Mouse (Mus musculus) forebrain, embryonic 12.5 days (tissue): ENCODE data around the gene Lnx2. TPM values are rescaled to one million over a fixed set of nuclear protein-coding genes. Genes with fewer than 3 reads are reported as not detected.
A peak's percentile ranks its signal among the peaks of the same experiment; 100 is the strongest.

Experiments used
- ATAC-seq: fragments of 200-750 bp; cut with Nextera tagmentation; 2 replicates; pipeline ENCODE4 v1.8.0; 2017; ENCODE audit warnings: moderate TSS enrichment; ENCODE audit not compliant: low FRiP score
- H3K27ac ChIP-seq: fragments of 300-500 bp; sonication (generic); 2 replicates; pipeline ENCODE4 v1.5.1; 2016; ENCODE audit warnings: mild to moderate bottlenecking
- H3K27me3 ChIP-seq: fragments of 300-500 bp; sonication (generic); 2 replicates; pipeline ENCODE4 v1.6.1; 2016; ENCODE audit warnings: mild to moderate bottlenecking
- H3K36me3 ChIP-seq: fragments of 300-500 bp; sonication (generic); replicated peaks from 2 replicates; pipeline ENCODE4 v1.6.1; 2016; ENCODE audit warnings: mild to moderate bottlenecking
- H3K4me1 ChIP-seq: fragments of 300-500 bp; sonication (generic); 2 replicates; pipeline ENCODE4 v1.6.1; 2016
- H3K4me2 ChIP-seq: fragments of 300-500 bp; sonication (generic); 2 replicates; pipeline ENCODE4 v1.6.1; 2016; ENCODE audit warnings: mild to moderate bottlenecking, moderate library complexity
- H3K4me3 ChIP-seq: fragments of 300-500 bp; sonication (generic); replicated peaks from 2 replicates; pipeline ENCODE4 v1.5.1; 2016; ENCODE audit warnings: mild to moderate bottlenecking
- H3K9ac ChIP-seq: fragments of 300-500 bp; sonication (generic); 2 replicates; pipeline ENCODE4 v1.6.1; 2016; ENCODE audit warnings: mild to moderate bottlenecking
- H3K9me3 ChIP-seq: fragments of 300-500 bp; sonication (generic); 2 replicates; pipeline ENCODE4 v1.6.1; 2016
- WGBS: fragments of 180-500 bp; shearing (Covaris S2); methylation state at CpG from one replicate; pipeline ENCODE4 v1.1.7; 2016; 5-methylcytosine and 5-hydroxymethylcytosine counted together
- polyA plus RNA-seq: library from polyadenylated mRNA; unstranded; fragments of >200 nt; fragmentation: Nextera tagmentation; extraction: Ambion mirVana; gene quantifications from 2 replicates; pipeline ENCODE4 v1.2.1, GENCODE M21; 2016

The Lnx2 gene
- polyA plus RNA-seq, 1 experiment from 2014 or later = 7.4 TPM

GRCm38 (mm10) chr5:147056712-147057290 is 19.6 kb downstream of the Lnx2 start:
- no peak for ATAC-seq
- 87% methylated on average over 10 of the region's 10 CpGs for WGBS
- Histone ChIP-seq H3K4me3 (no peak overlapping the region), H3K27ac (no peak overlapping the region), H3K36me3 (no peaks in the 10 kb centered on the region), H3K9ac (no peak overlapping the region), H3K9me3 (no peaks in the 10 kb centered on the region), H3K4me1 (peaks cover 7% of the 10 kb centered on the region; the same call in 1 of the 2 replicates), H3K27me3 (no peaks in the 10 kb centered on the region), H3K4me2 (no peak overlapping the region)

- Histone ChIP-seq H3K4me1 (peaks cover 14% of the 10 kb centered on the region), H3K9ac (no peak overlapping the region), H3K27me3 (no peaks in the 10 kb centered on the region), H3K9me3 (no peaks in the 10 kb centered on the region), H3K4me3 (no peak overlapping the region), H3K27ac (no peak overlapping the region), H3K4me2 (no peak overlapping the region), H3K36me3 (no peaks in the 10 kb centered on the region)
- no peak for ATAC-seq
- WGBS = 90% methylated on average over 6 of the region's 6 CpGs
These were observed 20.7 kb downstream of the Lnx2 start for GRCm38 (mm10) chr5:147055572-147056245.

- Histone ChIP-seq H3K27me3 (no peaks in the 10 kb centered on the region), H3K9me3 (no peaks in the 10 kb centered on the region), H3K9ac (no peak overlapping the region), H3K4me3 (no peak overlapping the region), H3K36me3 (no peaks in the 10 kb centered on the region), H3K27ac (no peak overlapping the region), H3K4me1 (peaks cover 14% of the 10 kb centered on the region), H3K4me2 (no peak overlapping the region)
- ATAC-seq = no peak
- WGBS = 84% methylated on average over 2 of the region's 2 CpGs
These were observed 21.6 kb downstream of the Lnx2 start for GRCm38 (mm10) chr5:147054747-147055270.

- H3K4me3 ChIP-seq = no peak overlapping the region
- ATAC-seq = no peak
- no peak overlapping the region for H3K9ac ChIP-seq
- no peaks in the 10 kb centered on the region for H3K27me3 ChIP-seq
- peaks cover 14% of the 10 kb centered on the region for H3K4me1 ChIP-seq
- no peaks in the 10 kb centered on the region for H3K9me3 ChIP-seq
- H3K36me3 ChIP-seq = no peaks in the 10 kb centered on the region
- H3K27ac ChIP-seq = no peak overlapping the region
- H3K4me2 ChIP-seq = no peak overlapping the region
- WGBS = 85% methylated on average over 6 of the region's 6 CpGs
These were observed 22.1 kb downstream of the Lnx2 start for GRCm38 (mm10) chr5:147054328-147054727.

GRCm38 (mm10) chr5:147053481-147053880 is 22.9 kb downstream of the Lnx2 start:
- no peak for ATAC-seq
- no peaks in the 10 kb centered on the region for H3K36me3 ChIP-seq
- H3K9ac ChIP-seq = no peak overlapping the region
- no peak overlapping the region for H3K4me2 ChIP-seq
- 90% methylated on average over 3 of the region's 3 CpGs for WGBS
- H3K27ac ChIP-seq = no peak overlapping the region
- H3K9me3 ChIP-seq = no peaks in the 10 kb centered on the region
- H3K4me3 ChIP-seq = no peak overlapping the region
- no peaks in the 10 kb centered on the region for H3K27me3 ChIP-seq
- H3K4me1 ChIP-seq = peaks cover 14% of the 10 kb centered on the region

GRCm38 (mm10) chr5:147053071-147053470 is 23.3 kb downstream of the Lnx2 start:
- 86% methylated on average over 6 of the region's 6 CpGs for WGBS
- Histone ChIP-seq H3K27ac (no peak overlapping the region), H3K4me3 (no peak overlapping the region), H3K27me3 (no peaks in the 10 kb centered on the region), H3K9ac (no peak overlapping the region), H3K9me3 (no peaks in the 10 kb centered on the region), H3K4me1 (peaks cover 14% of the 10 kb centered on the region), H3K4me2 (no peak overlapping the region), H3K36me3 (no peaks in the 10 kb centered on the region)
- ATAC-seq = no peak

- no peak for ATAC-seq
- Histone ChIP-seq H3K4me2 (no peak overlapping the region), H3K27me3 (no peaks in the 10 kb centered on the region), H3K4me1 (peaks cover 14% of the 10 kb centered on the region), H3K27ac (no peak overlapping the region), H3K9ac (no peak overlapping the region), H3K36me3 (no peaks in the 10 kb centered on the region), H3K9me3 (no peaks in the 10 kb centered on the region), H3K4me3 (no peak overlapping the region)
- 69% methylated on average over 4 of the region's 4 CpGs for WGBS
These were observed 24.2 kb downstream of the Lnx2 start for GRCm38 (mm10) chr5:147052309-147052558.

- H3K4me1 ChIP-seq = peaks cover 14% of the 10 kb centered on the region
- no peak for ATAC-seq
- no peaks in the 10 kb centered on the region for H3K9me3 ChIP-seq
- 54% methylated on average over 29 of the region's 29 CpGs for WGBS
- H3K27me3 ChIP-seq = no peaks in the 10 kb centered on the region
- no peak overlapping the region for H3K4me3 ChIP-seq
- no peak overlapping the region for H3K9ac ChIP-seq
- H3K4me2 ChIP-seq = no peak overlapping the region
- no peaks in the 10 kb centered on the region for H3K36me3 ChIP-seq
- no peak overlapping the region for H3K27ac ChIP-seq
These were observed 24.7 kb downstream of the Lnx2 start for GRCm38 (mm10) chr5:147051500-147052308.

- H3K4me1 ChIP-seq = peaks cover 17% of the 10 kb centered on the region
- no peaks in the 10 kb centered on the region for H3K27me3 ChIP-seq
- WGBS = 77% methylated on average over 13 of the region's 13 CpGs
- no peak overlapping the region for H3K4me2 ChIP-seq
- H3K9ac ChIP-seq = no peak overlapping the region
- H3K36me3 ChIP-seq = no peaks in the 10 kb centered on the region
- no peak overlapping the region for H3K4me3 ChIP-seq
- no peaks in the 10 kb centered on the region for H3K9me3 ChIP-seq
- no peak for ATAC-seq
- H3K27ac ChIP-seq = no peak overlapping the region
These were observed 25.4 kb downstream of the Lnx2 start for GRCm38 (mm10) chr5:147050816-147051499.

- H3K4me1 ChIP-seq = peaks cover 29% of the 10 kb centered on the region
- no peak overlapping the region for H3K9ac ChIP-seq
- no peak overlapping the region for H3K27ac ChIP-seq
- no peak overlapping the region for H3K4me2 ChIP-seq
- H3K4me3 ChIP-seq = no peak overlapping the region
- WGBS = 92% methylated on average over 19 of the region's 19 CpGs
- H3K36me3 ChIP-seq = no peaks in the 10 kb centered on the region
- H3K27me3 ChIP-seq = no peaks in the 10 kb centered on the region
- ATAC-seq = no peak
- no peaks in the 10 kb centered on the region for H3K9me3 ChIP-seq
These were observed 26.7 kb downstream of the Lnx2 start for GRCm38 (mm10) chr5:147049544-147050209.

- no peak overlapping the region for H3K9ac ChIP-seq
- no peaks in the 10 kb centered on the region for H3K9me3 ChIP-seq
- H3K27me3 ChIP-seq = no peaks in the 10 kb centered on the region
- WGBS = 62% methylated on average over 11 of the region's 11 CpGs
- no peak overlapping the region for H3K27ac ChIP-seq
- H3K4me1 ChIP-seq = peaks cover 36% of the 10 kb centered on the region
- H3K36me3 ChIP-seq = no peaks in the 10 kb centered on the region
- no peak overlapping the region for H3K4me2 ChIP-seq
- peak; percentile 27; the same call in 1 of the 2 replicates for ATAC-seq
- no peak overlapping the region for H3K4me3 ChIP-seq
These were observed 30.5 kb downstream of the Lnx2 start for GRCm38 (mm10) chr5:147045929-147046328.

GRCm38 (mm10) chr5:147045311-147045710 is 31.1 kb downstream of the Lnx2 start:
- no peak overlapping the region for H3K4me3 ChIP-seq
- no peak overlapping the region for H3K9ac ChIP-seq
- H3K27me3 ChIP-seq = no peaks in the 10 kb centered on the region; the same call in 1 of the 2 replicates
- H3K9me3 ChIP-seq = no peaks in the 10 kb centered on the region
- peaks cover 36% of the 10 kb centered on the region for H3K4me1 ChIP-seq
- no peak overlapping the region for H3K27ac ChIP-seq
- H3K4me2 ChIP-seq = no peak overlapping the region
- ATAC-seq = no peak
- no peaks in the 10 kb centered on the region for H3K36me3 ChIP-seq
- 64% methylated on average over 10 of the region's 11 CpGs for WGBS
